Mouse (Mus musculus): Measurements from ENCODE around the gene Gbp3. TPM values are rescaled to one million over a fixed set of nuclear protein-coding genes. Genes with fewer than 3 reads are reported as not detected.

The Gbp3 gene
- total and polyA plus RNA-seq, 3 experiments: 0.35 to 0.85 TPM; not detected in 1

DNA sequence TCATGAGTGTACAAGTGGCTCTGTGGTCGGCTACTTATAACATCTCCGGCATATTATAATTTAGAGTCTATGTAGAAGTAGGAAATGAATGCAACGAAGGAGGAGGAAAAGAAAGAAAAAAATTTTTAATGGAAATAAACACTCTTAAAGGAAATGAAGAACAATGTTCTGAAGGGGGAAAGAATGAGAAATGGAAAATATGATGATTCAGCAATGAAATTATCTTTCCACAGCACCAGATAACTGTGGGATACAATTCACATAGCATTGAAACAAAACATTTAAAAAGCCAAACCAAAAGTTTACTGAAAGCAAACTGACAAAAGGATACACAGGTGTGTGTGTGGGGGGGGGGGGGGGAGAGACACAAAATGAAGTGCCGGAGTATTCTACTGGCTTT, 23.2 kb downstream of the Gbp3 start:
- no peak for DNase-seq (ENCODE audit: low read depth, low spot score)
- Histone ChIP-seq H3K9ac (ENCODE audit: control insufficient read depth, low read depth, low read length, poor library complexity, severe bottlenecking) (no peak overlapping the region), H3K79me2 (ENCODE audit: control insufficient read depth, insufficient read depth, low read length, poor library complexity) (no peaks in the 10 kb centered on the region), H3K36me3 (ENCODE audit: control insufficient read depth in 1 of 2, insufficient read depth in 2 of 2, low read length in 2 of 2) (no peaks in the 10 kb centered on the region), H3K27ac (ENCODE audit: control insufficient read depth, low read depth, low read length) (no peak overlapping the region), H3K4me1 (ENCODE audit: control insufficient read depth in 1 of 2, insufficient read depth in 2 of 2, low read length in 2 of 2) (no peaks in the 10 kb centered on the region), H3K27me3 (ENCODE audit: control insufficient read depth in 1 of 2, insufficient read depth in 2 of 2, low read length in 2 of 2) (no peaks in the 10 kb centered on the region; a peak in 1 of 4 replicates), H3K9me3 (replicated peaks; ENCODE audit: insufficient read depth, low read length) (no peaks in the 10 kb centered on the region), H3K4me3 (ENCODE audit: control insufficient read depth in 1 of 2, insufficient read depth in 1 of 2, low read depth in 2 of 2, low read length in 2 of 2) (no peak overlapping the region)
- no peak for TF ChIP-seq MEF2A (IDR thresholded peaks at IDR 0.05; ENCODE audit: extremely low read depth, insufficient replicate concordance, low read depth, low read length, poor library complexity, severe bottlenecking)
- no peak for TF ChIP-seq ZC3H11A (IDR thresholded peaks at IDR 0.05; ENCODE audit: low read depth, low read length)
- no peak for TF ChIP-seq MYB (IDR thresholded peaks at IDR 0.05; ENCODE audit: low read depth, low read length)
- TF ChIP-seq ZKSCAN1 (IDR thresholded peaks at IDR 0.05; ENCODE audit: low read depth, low read length): no peak
- TF ChIP-seq ELF1 (IDR thresholded peaks at IDR 0.05; ENCODE audit: low read depth, low read length): no peak
- no peak for TF ChIP-seq GATA1 (IDR thresholded peaks at IDR 0.05; ENCODE audit: low read depth, low read length)
- TF ChIP-seq UBTF (IDR thresholded peaks at IDR 0.05; ENCODE audit: borderline replicate concordance, insufficient read depth, low read depth, low read length): no peak
- TF ChIP-seq NELFE (IDR thresholded peaks at IDR 0.05; ENCODE audit: low read depth, low read length): no peak
- TF ChIP-seq TAL1 (IDR thresholded peaks at IDR 0.05; ENCODE audit: low read length): no peak
- no peak for TF ChIP-seq TCF12 (IDR thresholded peaks at IDR 0.05; ENCODE audit: low read depth, low read length)
- TF ChIP-seq POLR2AphosphoS5 (IDR thresholded peaks at IDR 0.05; ENCODE audit: borderline replicate concordance, low read depth, low read length): no peak
- no peak for TF ChIP-seq MAFK (IDR thresholded peaks at IDR 0.05; ENCODE audit: borderline replicate concordance, low read depth, low read length)
- no peak for TF ChIP-seq ZMIZ1 (IDR thresholded peaks at IDR 0.05; ENCODE audit: low read depth, low read length)
- TF ChIP-seq E2F4 (IDR thresholded peaks at IDR 0.05; ENCODE audit: borderline replicate concordance, low read depth, low read length): no peak
- no peak for TF ChIP-seq POLR2A (IDR thresholded peaks at IDR 0.05; ENCODE audit: control insufficient read depth in 1 of 2, insufficient read depth in 1 of 2, low read depth in 1 of 2, low read length in 2 of 2, poor library complexity in 1 of 2)
- TF ChIP-seq TBP (IDR thresholded peaks at IDR 0.05; ENCODE audit: low read depth, low read length): no peak
- TF ChIP-seq USF2 (IDR thresholded peaks at IDR 0.05; ENCODE audit: borderline replicate concordance in 1 of 2, insufficient read depth in 1 of 2, low read depth in 1 of 2, low read length in 2 of 2): no peak
- TF ChIP-seq CHD1 (IDR thresholded peaks at IDR 0.05; ENCODE audit: low read depth, low read length): no peak

DNA sequence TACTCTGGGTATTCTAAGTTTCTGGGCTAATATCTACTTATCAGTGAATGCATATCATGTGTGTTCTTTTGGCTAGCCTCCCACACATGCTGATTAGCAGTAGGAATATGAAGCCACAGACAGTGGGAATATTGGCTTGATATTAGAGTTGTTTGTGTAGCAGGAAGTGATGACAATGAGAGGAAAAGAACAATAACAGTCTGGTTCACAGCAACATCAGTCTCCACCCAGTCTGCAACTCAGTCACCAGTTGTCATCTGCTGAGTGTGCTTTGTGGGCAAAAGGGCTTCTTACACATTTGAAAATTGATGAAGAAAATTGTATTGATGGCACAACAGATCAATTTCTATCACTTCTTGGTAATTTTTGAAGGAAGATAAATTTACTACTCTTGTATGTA, 27.6 kb downstream of the Gbp3 start:
- Histone ChIP-seq H3K4me3 (ENCODE audit: control insufficient read depth in 1 of 2, insufficient read depth in 1 of 2, low read depth in 2 of 2, low read length in 2 of 2) (no peak overlapping the region), H3K9me3 (replicated peaks; ENCODE audit: insufficient read depth, low read length) (no peaks in the 10 kb centered on the region), H3K79me2 (ENCODE audit: control insufficient read depth, insufficient read depth, low read length, poor library complexity) (no peaks in the 10 kb centered on the region), H3K27ac (ENCODE audit: control insufficient read depth, low read depth, low read length) (no peak overlapping the region), H3K4me1 (ENCODE audit: control insufficient read depth in 1 of 2, insufficient read depth in 2 of 2, low read length in 2 of 2) (no peaks in the 10 kb centered on the region), H3K36me3 (ENCODE audit: control insufficient read depth in 1 of 2, insufficient read depth in 2 of 2, low read length in 2 of 2) (no peaks in the 10 kb centered on the region), H3K27me3 (ENCODE audit: control insufficient read depth in 1 of 2, insufficient read depth in 2 of 2, low read length in 2 of 2) (no peaks in the 10 kb centered on the region; a peak in 1 of 4 replicates), H3K9ac (ENCODE audit: control insufficient read depth, low read depth, low read length, poor library complexity, severe bottlenecking) (no peak overlapping the region)
- TF ChIP-seq NRF1 (IDR thresholded peaks at IDR 0.05; ENCODE audit: insufficient read depth, low read depth, low read length, poor library complexity, severe bottlenecking) (no peak), BHLHE40 (IDR thresholded peaks at IDR 0.05; ENCODE audit: borderline replicate concordance, low read depth, low read length) (no peak), RCOR1 (IDR thresholded peaks at IDR 0.05; ENCODE audit: low read depth, low read length) (no peak), MYB (IDR thresholded peaks at IDR 0.05; ENCODE audit: low read depth, low read length) (no peak), E2F4 (IDR thresholded peaks at IDR 0.05; ENCODE audit: borderline replicate concordance, low read depth, low read length) (no peak), GABPA (IDR thresholded peaks at IDR 0.05; ENCODE audit: low read depth, low read length) (no peak), MAZ (IDR thresholded peaks at IDR 0.05; ENCODE audit: low read depth, low read length) (no peak), SMC3 (IDR thresholded peaks at IDR 0.05; ENCODE audit: low read depth, low read length) (no peak), RAD21 (IDR thresholded peaks at IDR 0.05; ENCODE audit: low read depth, low read length) (no peak), ZKSCAN1 (IDR thresholded peaks at IDR 0.05; ENCODE audit: low read depth, low read length) (no peak), GATA1 (IDR thresholded peaks at IDR 0.05; ENCODE audit: low read depth, low read length) (no peak), MXI1 (IDR thresholded peaks at IDR 0.05; ENCODE audit: low read depth, low read length) (no peak), EP300 (IDR thresholded peaks at IDR 0.05; ENCODE audit: low read depth in 1 of 2, low read length in 2 of 2) (no peak), MYC (IDR thresholded peaks at IDR 0.05; ENCODE audit: low read depth, low read length) (no peak)
- DNase-seq (ENCODE audit: low read depth, low spot score): no peak

All from MEL (cell line).